Mouse (Mus musculus) subcutaneous adipose tissue, adult 2 months (tissue): ENCODE measurements around the gene Vps13d. TPM values are rescaled to one million over a fixed set of nuclear protein-coding genes. Genes with fewer than 3 reads are reported as not detected.

ENCODE experiments used
- polyA plus RNA-seq: library from polyadenylated mRNA; depleted of rRNA; stranded (reverse); fragments of >200 nt; gene quantifications from 2 replicates; pipeline ENCODE4 v1.2.3, GENCODE M21; 2012; ENCODE audit warnings: low replicate concordance; rRNA removed

Gene Vps13d
- polyA plus RNA-seq, result 21.1 and 26.8 TPM in 2 replicates

DNA sequence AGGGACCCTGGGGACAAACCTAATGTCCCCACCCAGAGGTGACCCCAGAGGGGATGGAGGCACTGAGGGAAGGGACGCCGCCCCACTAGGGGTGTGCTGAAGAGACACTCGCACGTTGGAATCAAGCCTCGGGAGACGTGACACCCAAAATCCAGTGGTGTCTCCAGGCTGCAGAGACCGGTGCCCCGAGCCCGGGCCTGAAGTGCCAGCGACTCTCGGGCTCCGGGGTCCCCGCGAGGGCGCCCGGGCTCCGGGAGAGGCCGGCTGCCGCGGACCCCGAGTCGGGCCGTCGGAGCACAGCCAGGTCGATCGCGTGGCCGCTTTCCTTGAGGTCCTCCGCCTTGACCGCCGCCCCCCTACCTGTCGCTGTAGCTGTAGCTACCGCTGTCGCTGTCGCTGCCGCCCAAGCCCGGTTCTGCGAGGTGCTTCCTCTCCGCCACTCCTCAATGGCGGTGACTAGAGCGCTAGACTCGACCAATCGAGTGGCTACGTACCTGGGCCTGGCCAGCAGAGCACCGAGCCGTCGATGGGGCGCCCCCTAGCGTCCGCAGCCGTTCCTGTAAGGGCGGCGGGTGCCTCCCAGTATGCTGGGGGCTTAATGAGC is at the start of gene Vps13d:
Gene Vps13d (minus strand): TSS at position 447 of the 604 bp plus-strand sequence.

Other genes with a start within 250 kb of the Vps13d start
- gene Tnfrsf1b, start 51.9 kb upstream of the Vps13d start, polyA plus RNA-seq, result 28.4 and 28.9 TPM in 2 replicates
- gene Tnfrsf8, start 120.2 kb upstream of the Vps13d start, polyA plus RNA-seq, result 0.39 and 0.90 TPM in 2 replicates